9 mouse cellular contexts compared by ENCODE assay signal in genomic region chr8:89007114-89007513, GRCm38 (mm10). TPM values are rescaled to one million over a fixed set of nuclear protein-coding genes. Genes with fewer than 3 reads are reported as not detected.
DNase-seq lines count a peak whose midpoint lies in the region; ATAC-seq lines count a peak whose summit lies in the region.
"Had no signal": no experiment of that assay in that cellular context is flagged by ENCODE, and none has a peak within 500 bp of the region (broad histone marks: within the 10 kb centered on the region; RNA-seq: fewer than 3 reads in every experiment).

No protein-coding gene starts in this region.

- no peak for ATAC-seq in lung, embryonic 15.5 days (ENCODE audit: borderline replicate concordance, extremely low read depth, low FRiP score, low TSS enrichment)
- ATAC-seq in hindbrain, embryonic 16.5 days: 0 out of 2 replicates have a peak, but pooled peaks have one; percentile 24
- ATAC-seq in liver, embryonic 16.5 days (ENCODE audit: low read depth): no peak

- no peak for DNase-seq in lung, postnatal 14 days
- no peak for DNase-seq in gastrocnemius, adult 8-10 months (ENCODE audit: low spot score in 2 of 2)
- no peak for DNase-seq in thymus, postnatal 25 days
- no peak for DNase-seq in urinary bladder, adult 18-20 months (ENCODE audit: low spot score in 2 of 2)
- DNase-seq in lung, postnatal 4 days: no peak
- DNase-seq: layer of hippocampus, adult 9-11 months had no signal

- H3K36me3 ChIP-seq in lung, embryonic 15.5 days: no peaks in the 10 kb centered on the region
- H3K36me3 ChIP-seq in hindbrain, embryonic 16.5 days (ENCODE audit: control insufficient read depth, insufficient read depth, low read length): no peaks in the 10 kb centered on the region
- no peaks in the 10 kb centered on the region for H3K36me3 ChIP-seq in liver, embryonic 16.5 days (ENCODE audit: control insufficient read depth, insufficient read depth)

- H3K4me3 ChIP-seq in lung, embryonic 15.5 days: no peak overlapping the region
- H3K4me3 ChIP-seq in hindbrain, embryonic 16.5 days (ENCODE audit: low read length): peak overlapping the region; percentile 56
- no peak overlapping the region for H3K4me3 ChIP-seq in liver, embryonic 16.5 days (ENCODE audit: low read depth, low read length)

- no peak overlapping the region for H3K9ac ChIP-seq in lung, embryonic 15.5 days
- no peak overlapping the region for H3K9ac ChIP-seq in hindbrain, embryonic 16.5 days (ENCODE audit: low read depth, low read length)
- no peak overlapping the region for H3K9ac ChIP-seq in liver, embryonic 16.5 days (ENCODE audit: low read depth, low read length)

- no peaks in the 10 kb centered on the region for H3K9me3 ChIP-seq in lung, embryonic 15.5 days
- H3K9me3 ChIP-seq in hindbrain, embryonic 16.5 days (ENCODE audit: control insufficient read depth, low read length): no peaks in the 10 kb centered on the region; the same call in 1 of the 2 replicates
- no peaks in the 10 kb centered on the region for H3K9me3 ChIP-seq in liver, embryonic 16.5 days (replicated peaks; ENCODE audit: control insufficient read depth, low read length)

- H3K4me2 ChIP-seq in lung, embryonic 15.5 days: peak overlapping the region; percentile 71; the same call in 1 of the 2 replicates
- H3K4me2 ChIP-seq in hindbrain, embryonic 16.5 days (ENCODE audit: low read length): peak overlapping the region; percentile 97
- H3K4me2 ChIP-seq in liver, embryonic 16.5 days (ENCODE audit: low read depth, low read length): peak overlapping the region; percentile 52; the same call in 1 of the 2 replicates

- peaks cover 45% of the 10 kb centered on the region for H3K27me3 ChIP-seq in lung, embryonic 15.5 days
- peaks cover 19% of the 10 kb centered on the region for H3K27me3 ChIP-seq in hindbrain, embryonic 16.5 days (replicated peaks; ENCODE audit: control insufficient read depth, insufficient read depth, low read length)
- peaks cover 16% of the 10 kb centered on the region for H3K27me3 ChIP-seq in liver, embryonic 16.5 days (ENCODE audit: control insufficient read depth, insufficient read depth, low read depth, low read length)

- H3K4me1 ChIP-seq in lung, embryonic 15.5 days: 0 out of 2 replicates have a peak, but pooled peaks cover 7% of the 10 kb centered on the region
- H3K4me1 ChIP-seq in hindbrain, embryonic 16.5 days (ENCODE audit: control insufficient read depth, insufficient read depth, low read depth, low read length): peaks cover 12% of the 10 kb centered on the region
- no peaks in the 10 kb centered on the region for H3K4me1 ChIP-seq in liver, embryonic 16.5 days (ENCODE audit: control insufficient read depth, low read depth, low read length)

- WGBS in lung, embryonic 15.5 days: under 1% methylated on average over 8 of the region's 8 CpGs
- 0% methylated on average over 8 of the region's 8 CpGs for WGBS in hindbrain, embryonic 16.5 days
- WGBS in liver, embryonic 16.5 days (ENCODE audit: insufficient replicate concordance): 3% methylated on average over 8 of the region's 8 CpGs

- no peak overlapping the region for H3K27ac ChIP-seq in lung, embryonic 15.5 days
- H3K27ac ChIP-seq in hindbrain, embryonic 16.5 days (ENCODE audit: low read depth, low read length): no peak overlapping the region
- H3K27ac ChIP-seq in liver, embryonic 16.5 days (ENCODE audit: low read length): no peak overlapping the region

RNA-seq across cellular contexts. Expression of gene Sall1, which starts 36.8 kb away (rescaled TPM):
- polyA plus RNA-seq in lung, embryonic 15.5 days (2015; fragmentation: Nextera tagmentation; extraction: Ambion mirVana): 0.10 and 0.21 TPM in 2 replicates
- polyA plus RNA-seq in hindbrain, embryonic 16.5 days (2015; fragmentation: Nextera tagmentation; extraction: Ambion mirVana): 5.3 and 7.2 TPM in 2 replicates
- 1.3 TPM in 2 replicates for polyA plus RNA-seq in liver, embryonic 16.5 days (2015; fragmentation: Nextera tagmentation; extraction: Ambion mirVana)
- total RNA-seq in gastrocnemius, adult 8-10 months (2022): not detected
